Mouse (Mus musculus): ENCODE measurements around the gene Wdr20.

DNA sequence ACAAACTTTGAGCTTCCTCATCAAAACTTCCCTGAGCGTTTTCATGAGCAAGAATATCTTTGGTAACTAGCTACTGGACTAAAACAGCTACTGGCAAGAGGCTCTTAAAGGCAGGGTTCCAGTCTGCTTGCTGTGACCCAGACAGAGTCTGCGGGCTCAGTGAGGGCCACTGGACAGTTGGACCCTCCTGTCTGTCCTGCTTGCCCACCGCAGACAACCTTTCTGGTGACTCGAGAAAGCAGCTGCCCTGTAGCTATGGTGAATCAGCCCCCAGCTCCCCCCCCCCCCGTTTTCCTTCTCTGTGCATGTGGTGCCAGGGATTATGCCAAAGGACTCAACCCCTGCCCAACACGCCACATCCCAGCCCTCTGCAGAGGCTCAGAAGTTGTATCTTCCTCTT is 59.5 kb downstream of the Wdr20 start:
- TF ChIP-seq POLR2A (IDR thresholded peaks at IDR 0.05; ENCODE audit: low read depth, low read length) (no peak), CTCF (IDR thresholded peaks at IDR 0.05; ENCODE audit: extremely low read depth, insufficient read length, insufficient replicate concordance, low read depth, low read length) (no peak)
